Mouse (Mus musculus) megakaryocyte progenitor cell, adult 5-6 weeks (primary cell): ENCODE results near the gene Phkg2. TPM values are rescaled to one million over a fixed set of nuclear protein-coding genes. Genes with fewer than 3 reads are reported as not detected.
"Not testable (repeated sequence)": the region's sequence is repeated elsewhere in the genome, so short reads cannot be mapped to it uniquely, and the experiment has no call there.

Experiments used
- ATAC-seq: replicated peaks from 2 replicates; pipeline ENCODE4 v1.8.0; 2016; ENCODE audit warnings: mild to moderate bottlenecking, moderate TSS enrichment, inconsistent platforms; ENCODE audit not compliant: poor library complexity
- total RNA-seq, 2 experiments: library from RNA; stranded (forward) in 1 of 2; stranded (reverse) in 1 of 2; fragments of 157-497, 149-512 nt in 1 of 2; fragments of 200-1000 nt in 1 of 2; gene quantifications; 2 replicates each; pipeline versions ENCODE4 v1.2.3 to v1.2.4; 2015 to 2017

Phkg2 gene
- total RNA-seq, 2 experiments from 2014 or later: 27.1 to 29.2 TPM

DNA sequence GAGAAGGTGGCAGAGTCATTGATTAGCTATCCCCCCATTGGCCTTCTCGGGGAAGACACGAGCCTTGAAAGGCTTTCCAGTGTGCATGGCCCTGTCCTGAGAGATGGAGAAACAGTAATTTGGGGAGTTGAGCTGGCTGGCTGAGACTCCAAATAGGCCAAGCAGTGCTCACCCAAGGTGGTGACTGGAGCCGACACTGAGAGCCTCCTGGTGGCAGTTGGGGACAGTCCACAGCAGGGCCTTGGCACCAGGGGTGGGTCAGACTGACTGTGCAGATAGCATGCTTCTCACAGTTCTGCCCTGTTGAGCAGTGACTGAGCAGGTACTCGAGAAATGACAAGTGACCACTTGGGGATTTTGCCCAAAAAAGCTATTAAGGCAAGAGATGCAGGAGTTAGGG is 28.6 kb downstream of the Phkg2 start:
- ATAC-seq: no peak

DNA sequence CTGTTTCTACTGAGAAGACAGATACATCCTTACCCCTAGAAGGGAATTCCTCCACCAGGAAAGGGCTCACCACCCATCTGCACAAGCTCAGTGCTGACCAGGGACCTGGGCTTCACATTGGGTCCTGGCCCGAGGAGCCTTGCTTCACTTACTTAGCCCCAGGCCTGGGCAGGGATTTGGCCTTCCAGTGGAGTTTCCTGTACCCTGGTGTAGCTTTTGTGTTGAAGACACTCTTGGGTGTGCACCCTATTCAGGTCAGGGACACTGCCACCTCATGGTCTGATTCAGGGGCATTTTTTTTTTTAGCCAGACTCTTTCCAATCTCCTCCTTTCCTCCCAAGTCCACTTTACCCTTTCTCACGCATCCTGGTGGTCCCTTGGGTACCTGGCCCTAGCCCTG is 29.8 kb downstream of the Phkg2 start:
- no peak for ATAC-seq

DNA sequence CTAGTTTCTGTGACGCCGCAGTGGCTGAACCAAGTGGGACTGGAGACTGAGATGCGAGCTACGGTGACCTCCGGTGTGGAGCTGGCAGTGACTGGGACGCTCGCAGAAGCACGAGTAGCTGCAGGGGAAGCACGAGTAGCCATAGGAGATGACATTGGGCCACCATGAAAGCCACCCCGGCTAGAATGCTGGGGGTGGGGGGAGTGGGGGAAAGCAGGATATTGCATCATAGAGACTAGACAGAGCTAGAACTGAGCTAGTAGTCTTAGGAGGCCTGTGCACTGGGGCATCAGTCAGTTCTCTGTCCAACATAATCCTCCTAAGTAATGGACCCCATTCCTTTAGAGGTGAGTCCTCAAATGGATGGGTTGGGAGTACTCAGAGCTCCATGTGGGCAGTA is 31.1 kb downstream of the Phkg2 start:
- ATAC-seq: peak; percentile 56

DNA sequence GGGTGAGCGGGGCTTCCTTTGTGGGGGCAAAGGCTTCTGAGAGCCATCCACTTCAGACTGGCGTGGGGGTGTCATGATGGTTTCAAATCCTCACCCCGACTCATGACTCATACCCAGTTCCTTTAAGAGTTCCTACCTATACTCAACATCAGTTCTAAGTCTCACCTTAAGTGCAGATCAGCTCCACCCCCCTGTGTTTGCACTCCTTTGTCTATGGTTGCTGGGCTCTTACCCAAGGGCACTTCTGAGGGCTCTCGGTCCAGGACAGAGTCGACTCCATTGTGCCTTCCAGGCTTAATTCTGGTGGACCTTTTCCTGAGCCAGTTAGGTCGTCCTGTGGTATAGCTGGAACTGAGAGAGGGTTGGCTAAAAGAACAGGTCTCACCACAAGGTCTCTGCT is 34.0 kb downstream of the Phkg2 start:
- ATAC-seq: no peak

DNA sequence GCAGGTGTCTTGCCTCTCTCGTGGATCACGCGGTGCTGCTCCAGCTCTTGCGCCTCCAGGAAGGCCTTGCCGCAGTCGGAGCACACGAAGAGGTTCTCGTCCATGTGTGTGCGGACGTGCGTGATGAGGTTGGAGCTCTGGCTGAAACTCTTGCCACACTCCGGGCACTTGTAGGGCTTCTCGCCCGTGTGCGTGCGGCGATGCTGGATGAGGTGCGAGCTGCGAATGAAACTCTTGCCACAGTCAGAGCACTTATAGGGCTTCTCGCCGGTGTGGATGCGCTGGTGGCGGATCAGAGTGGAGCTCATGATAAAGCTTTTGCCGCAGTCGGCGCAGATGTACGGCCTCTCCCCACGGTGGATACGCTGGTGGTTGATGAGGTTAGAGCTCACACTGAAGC is 37.9 kb downstream of the Phkg2 start:
- no peak for ATAC-seq

DNA sequence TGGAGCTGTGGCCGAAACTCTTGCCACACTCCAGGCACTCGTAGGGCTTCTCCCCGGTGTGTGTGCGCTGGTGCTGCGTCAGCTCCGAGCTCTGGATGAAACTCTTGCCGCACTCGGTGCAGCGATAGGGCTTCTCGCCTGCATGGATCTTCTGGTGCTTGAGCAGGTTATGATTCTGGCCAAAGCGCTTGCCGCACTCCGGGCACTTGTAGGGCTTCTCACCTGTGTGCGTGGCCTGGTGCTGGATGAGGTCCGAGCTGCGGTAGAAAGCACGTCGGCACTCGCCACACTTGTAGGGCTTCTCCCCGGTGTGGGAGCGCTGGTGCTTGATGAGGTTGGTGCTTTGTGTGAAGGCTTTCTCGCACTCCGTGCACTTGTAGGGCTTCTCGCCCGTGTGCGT is 38.4 kb downstream of the Phkg2 start:
- ATAC-seq: no peak

DNA sequence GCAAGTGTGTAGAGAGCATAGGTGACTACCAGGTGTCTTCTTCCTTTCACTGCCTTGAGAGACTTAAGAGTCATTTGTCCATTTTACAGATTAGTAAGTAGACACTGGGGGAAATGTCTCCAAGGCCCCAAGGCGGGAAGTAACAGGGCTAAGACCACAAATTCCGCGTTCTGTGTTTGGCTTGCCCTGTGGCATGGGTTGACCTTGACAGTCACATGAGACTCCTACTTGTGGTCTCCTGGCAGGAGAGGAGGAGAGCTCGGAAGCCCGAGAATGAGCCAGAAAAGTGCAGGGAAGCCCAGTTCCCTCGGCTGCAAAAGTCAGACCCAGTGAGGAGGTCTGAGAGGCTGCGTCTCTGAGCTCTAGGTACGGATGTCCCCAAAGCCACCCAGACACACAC is 40.4 kb downstream of the Phkg2 start:
- no peak for ATAC-seq

DNA sequence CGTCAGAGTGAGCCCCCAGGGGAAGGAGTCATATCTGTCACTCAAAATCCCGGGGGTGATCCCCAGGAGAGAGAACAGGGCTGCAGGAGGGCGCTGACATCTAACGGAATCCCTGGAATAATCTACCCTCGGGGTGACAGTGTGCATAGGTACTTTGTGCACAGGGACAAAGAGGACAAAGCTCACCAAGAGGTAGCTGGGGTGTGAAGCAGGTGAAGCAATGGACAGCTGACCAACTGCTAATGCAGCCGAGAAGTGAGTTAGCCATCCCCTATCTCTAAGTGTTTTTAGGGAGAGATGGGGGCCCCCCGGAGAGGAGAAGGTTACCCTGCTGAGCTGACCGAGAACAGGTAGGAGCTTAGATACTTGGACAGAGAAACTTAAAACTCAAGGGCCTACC is 41.0 kb downstream of the Phkg2 start:
- ATAC-seq: no peak

DNA sequence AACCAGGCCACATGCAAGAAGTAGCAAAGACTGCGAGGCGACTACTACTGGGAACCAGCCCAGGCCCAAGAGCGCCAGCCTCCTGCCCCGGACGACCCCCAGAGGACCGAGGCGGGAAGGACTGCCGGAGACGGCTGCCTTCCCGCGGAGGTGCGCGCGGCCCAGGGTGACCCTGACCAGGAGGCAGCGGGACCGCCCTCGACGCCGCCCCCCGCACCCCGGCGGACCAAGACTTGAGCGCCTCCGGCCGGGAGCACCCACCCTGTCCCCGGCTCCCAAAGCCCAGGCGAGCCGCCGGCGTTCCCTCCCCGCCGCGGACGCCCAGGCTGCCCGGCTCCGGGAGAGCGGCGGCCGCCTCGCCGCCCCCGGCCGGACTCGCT is 41.4 kb downstream of the Phkg2 start:
- peak; percentile 57 for ATAC-seq

DNA sequence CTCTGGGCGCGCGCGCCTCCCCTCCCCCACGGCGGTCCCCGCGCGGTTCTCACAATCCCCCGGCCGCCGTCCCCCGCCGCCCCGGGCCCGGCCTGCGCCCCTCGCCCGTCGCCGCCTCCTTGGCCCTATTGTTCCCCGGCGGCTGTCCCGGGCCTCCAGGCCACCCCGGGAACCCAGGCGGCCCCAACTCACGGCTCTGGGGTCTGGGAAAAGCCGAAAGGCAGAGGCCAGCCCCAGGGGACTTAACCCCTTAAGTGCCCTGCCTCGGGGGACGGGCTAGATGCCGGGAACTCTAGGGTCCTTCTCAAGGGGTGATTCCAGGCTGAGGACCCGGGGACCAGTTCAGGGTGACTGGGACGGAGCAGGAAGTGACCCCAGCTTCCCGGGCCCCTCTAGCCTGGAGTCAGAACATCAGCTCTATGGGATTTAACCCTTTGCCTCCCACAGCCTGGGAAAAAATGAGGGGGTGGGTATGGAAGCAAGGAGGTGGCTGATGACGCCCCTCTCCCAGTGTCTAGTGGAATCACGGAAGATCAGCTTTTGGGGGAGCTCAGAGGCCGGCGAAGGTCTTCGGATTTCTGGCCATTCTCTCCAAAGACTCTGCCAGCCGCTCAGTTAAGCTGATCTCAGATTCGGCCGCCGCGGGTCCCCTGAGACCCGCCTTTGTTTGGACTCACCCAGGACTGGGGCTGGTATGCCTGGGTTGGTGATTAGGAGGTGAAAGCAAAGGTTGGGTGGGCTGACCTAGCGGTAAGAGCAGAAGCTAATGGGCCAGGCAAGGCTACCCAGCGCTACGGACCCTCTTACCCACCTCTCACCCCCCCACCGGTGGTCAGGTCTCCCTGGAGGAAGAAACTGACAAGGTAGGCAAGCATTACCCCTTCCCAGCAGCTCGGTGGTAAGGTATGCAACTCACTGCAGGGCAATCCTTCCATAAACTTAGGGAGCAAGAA is 42.0 kb downstream of the Phkg2 start, which contains the start of gene Zfp629:
Gene Zfp629 (minus strand): TSS at position 907 of the 953 bp plus-strand sequence.
- ATAC-seq: peak; percentile 69

DNA sequence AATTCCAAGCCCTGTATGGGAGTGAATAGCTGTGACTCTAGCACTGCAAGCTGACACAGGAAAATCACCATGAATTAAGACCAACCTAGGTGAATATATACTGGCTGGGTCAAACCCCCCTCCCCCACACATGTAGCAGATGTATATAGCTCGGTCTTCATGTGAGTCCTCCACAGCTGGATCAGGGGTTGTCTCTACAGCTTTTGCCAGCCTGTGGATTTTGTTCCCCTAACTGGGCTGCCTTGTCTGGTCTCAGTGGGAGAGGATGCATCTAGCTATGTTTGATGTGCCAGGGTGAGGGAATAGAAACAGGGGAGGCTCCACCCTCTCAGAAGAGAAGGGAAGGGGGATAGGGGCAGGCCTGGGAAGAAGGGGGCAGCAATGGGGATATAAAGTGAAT is 43.2 kb downstream of the Phkg2 start:
- no peak for ATAC-seq

DNA sequence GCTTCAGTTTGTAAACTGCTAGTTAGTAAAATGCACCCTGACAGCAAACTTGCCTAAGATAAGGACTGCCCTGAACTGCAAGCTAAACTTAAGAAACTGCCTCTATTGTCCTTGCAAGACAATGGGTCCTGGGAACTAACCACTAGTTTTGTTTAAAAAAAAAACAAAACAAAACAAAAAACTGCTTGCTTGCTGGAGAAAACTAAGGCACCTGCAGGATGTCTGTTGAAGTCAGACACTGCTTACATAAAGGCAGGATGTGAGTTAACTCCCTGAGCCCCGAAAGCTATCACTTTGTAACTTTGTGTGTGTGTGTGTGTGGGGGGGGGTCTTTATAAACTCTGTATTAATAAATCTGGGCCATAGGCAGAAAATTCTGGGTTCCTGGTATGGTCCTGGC is 43.7 kb downstream of the Phkg2 start:
- no peak for ATAC-seq

DNA sequence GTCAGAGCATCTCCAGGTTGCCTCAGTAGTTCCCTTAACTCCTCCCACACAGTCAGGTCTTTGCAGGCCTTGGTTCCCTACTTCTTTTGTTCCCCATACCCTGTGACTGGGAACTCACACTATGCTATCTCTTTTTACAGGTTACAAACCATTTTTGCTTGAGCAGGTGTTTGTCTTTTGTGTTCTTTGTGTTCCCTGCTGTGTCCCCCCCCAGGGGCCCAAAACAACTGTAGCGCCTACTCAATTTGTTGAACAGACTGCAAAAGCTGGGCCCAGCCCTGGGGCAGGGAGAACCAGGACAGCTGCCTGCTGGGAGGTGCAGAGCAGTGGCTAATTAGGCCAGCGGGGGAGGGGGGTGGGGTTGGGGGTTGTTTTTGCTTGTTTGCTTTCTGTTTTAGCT is 44.8 kb downstream of the Phkg2 start:
- no peak for ATAC-seq

DNA sequence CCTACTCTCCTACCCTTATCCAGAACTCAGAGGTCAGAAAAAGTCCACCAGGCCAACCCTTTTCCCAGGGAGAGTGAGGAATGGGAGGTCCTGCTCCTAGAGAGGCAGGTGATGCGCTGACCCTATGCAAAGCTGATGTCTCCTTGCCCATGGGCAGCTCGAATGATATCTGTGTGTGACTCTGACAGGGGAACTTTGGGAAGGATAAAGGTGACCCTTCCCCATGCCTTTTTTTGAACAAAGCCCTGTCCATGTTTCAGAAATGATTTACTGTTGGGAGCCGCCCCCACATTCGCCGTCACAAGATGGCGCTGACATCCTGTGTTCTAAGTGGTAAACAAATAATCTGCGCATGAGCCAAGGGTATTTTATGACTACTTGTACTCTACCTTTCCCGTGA is 45.3 kb downstream of the Phkg2 start:
- ATAC-seq: not testable (repeated sequence)

DNA sequence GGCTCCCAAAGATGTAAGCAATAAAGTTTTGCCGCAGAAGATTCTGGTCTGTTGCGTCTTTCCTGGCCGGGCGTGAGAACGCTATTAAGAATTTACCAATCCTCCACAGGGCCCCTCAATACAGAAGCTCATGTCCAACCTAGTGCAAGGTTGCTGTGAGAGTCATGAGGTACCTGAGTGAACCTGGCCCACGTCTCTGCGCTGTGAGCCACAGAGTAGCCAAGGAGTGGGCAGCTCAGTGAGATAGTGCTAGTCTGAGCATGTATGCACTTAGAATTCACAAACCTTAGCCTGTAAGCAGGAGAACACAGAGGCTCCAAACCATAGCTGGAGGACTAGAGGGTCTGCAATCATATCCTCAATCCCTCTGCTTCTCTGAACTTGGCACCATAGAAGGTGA is 52.9 kb downstream of the Phkg2 start:
- ATAC-seq: 0 out of 2 replicates have a peak, but pooled peaks have one; percentile 6

DNA sequence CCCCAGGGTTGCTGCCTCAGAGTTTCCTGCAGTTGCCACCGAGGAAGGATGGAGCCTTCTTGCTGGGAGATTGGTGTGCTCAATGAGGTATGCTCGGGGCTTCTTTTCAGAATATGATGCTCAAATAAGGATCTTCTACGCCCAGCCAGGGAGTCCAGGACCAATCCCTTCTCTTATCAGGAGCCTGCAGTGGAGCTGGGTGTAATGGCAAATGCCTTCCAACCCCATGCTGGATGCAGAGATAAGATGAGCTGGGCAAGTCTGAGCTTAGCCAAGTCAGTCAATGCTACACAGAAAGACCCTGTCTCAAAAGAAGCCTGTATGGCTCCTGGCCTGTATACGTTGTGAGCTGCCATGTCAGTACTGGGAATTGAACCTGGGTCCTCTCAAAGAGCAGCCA is 53.3 kb downstream of the Phkg2 start:
- peak; percentile 100 for ATAC-seq

DNA sequence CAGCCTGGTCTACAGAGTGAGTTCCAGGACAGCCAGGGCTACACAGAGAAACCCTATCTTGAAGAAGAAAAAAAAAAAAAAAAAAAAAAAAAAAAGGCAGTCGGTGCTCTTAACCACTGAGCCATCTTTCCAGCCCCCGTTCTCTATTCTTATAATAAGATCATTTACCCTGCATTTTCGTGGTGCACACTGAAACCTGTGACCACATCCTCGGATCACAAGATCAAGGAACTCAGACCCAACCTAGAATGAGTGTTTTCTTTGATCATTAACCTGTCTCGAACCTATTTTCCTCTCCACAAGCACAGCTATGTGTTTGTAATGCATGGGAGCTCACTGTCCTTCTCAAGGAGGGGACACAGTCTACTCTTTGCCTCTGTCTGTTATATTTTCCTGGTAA is 55.5 kb downstream of the Phkg2 start:
- no peak for ATAC-seq

DNA sequence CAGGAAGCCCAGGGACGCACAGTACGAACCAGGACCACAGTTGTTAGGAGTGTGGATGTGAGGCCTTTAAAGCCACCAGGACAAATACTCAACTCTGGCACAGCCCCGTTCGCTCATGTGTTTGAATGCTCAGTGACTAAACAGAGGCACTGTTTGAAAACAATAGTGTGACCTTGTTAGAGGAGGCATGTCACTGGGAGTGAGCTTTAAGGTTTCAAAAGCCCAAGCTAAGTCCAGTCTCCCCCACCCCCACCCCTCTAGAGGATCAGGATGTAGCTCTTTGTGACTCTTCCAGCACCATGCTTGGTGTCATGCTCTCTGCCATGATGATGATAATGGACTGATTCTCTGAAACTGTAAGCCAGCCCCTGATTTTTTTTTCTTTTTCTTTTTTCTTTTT is 58.3 kb downstream of the Phkg2 start:
- ATAC-seq: no peak

Other genes with a start within 250 kb of the Phkg2 start
- gene Zfp768, start 227.8 kb upstream of the Phkg2 start, total RNA-seq (2015): 2.3 and 3.2 TPM in 2 replicates
- gene Zfp768, start 227.8 kb upstream of the Phkg2 start, total RNA-seq (2017): 6.5 and 8.9 TPM in 2 replicates
- 4.2 and 4.3 TPM in 2 replicates for gene Zfp747, start 197.3 kb upstream of the Phkg2 start, total RNA-seq (2015)
- gene Zfp747, start 197.3 kb upstream of the Phkg2 start, total RNA-seq (2017): 7.4 and 9.2 TPM in 2 replicates
- 1.5 and 2.1 TPM in 2 replicates for gene 9130019O22Rik, start 186.2 kb upstream of the Phkg2 start, total RNA-seq (2015)
- gene 9130019O22Rik, start 186.2 kb upstream of the Phkg2 start, total RNA-seq (2017): 4.2 and 6.5 TPM in 2 replicates
- gene E430018J23Rik, start 179.7 kb upstream of the Phkg2 start, total RNA-seq (2015): 1.0 and 1.5 TPM in 2 replicates
- 2.3 and 4.8 TPM in 2 replicates for gene E430018J23Rik, start 179.7 kb upstream of the Phkg2 start, total RNA-seq (2017)
- 9.3 and 10.9 TPM in 2 replicates for gene Zfp764, start 166.5 kb upstream of the Phkg2 start, total RNA-seq (2015)
- 9.9 and 12.4 TPM in 2 replicates for gene Zfp764, start 166.5 kb upstream of the Phkg2 start, total RNA-seq (2017)
- gene Zfp688, start 151.3 kb upstream of the Phkg2 start, total RNA-seq (2015): 7.1 and 9.0 TPM in 2 replicates
- 4.7 and 5.9 TPM in 2 replicates for gene Zfp688, start 151.3 kb upstream of the Phkg2 start, total RNA-seq (2017)
- gene Zfp689, start 124.2 kb upstream of the Phkg2 start, total RNA-seq (2015): 2.2 and 2.3 TPM in 2 replicates
- 1.2 and 3.0 TPM in 2 replicates for gene Zfp689, start 124.2 kb upstream of the Phkg2 start, total RNA-seq (2017)
- 74.8 and 85.3 TPM in 2 replicates for gene Prr14, start 113.7 kb upstream of the Phkg2 start, total RNA-seq (2015)
- 22.6 and 27.2 TPM in 2 replicates for gene Prr14, start 113.7 kb upstream of the Phkg2 start, total RNA-seq (2017)
- 90.7 and 101 TPM in 2 replicates for gene Fbrs, start 94.1 kb upstream of the Phkg2 start, total RNA-seq (2015)
- 19.5 and 20.0 TPM in 2 replicates for gene Fbrs, start 94.1 kb upstream of the Phkg2 start, total RNA-seq (2017)
- gene Srcap, start 61.4 kb upstream of the Phkg2 start, total RNA-seq (2015): 64.0 and 78.0 TPM in 2 replicates
- 20.6 and 24.1 TPM in 2 replicates for gene Srcap, start 61.4 kb upstream of the Phkg2 start, total RNA-seq (2017)
- 26.3 and 26.8 TPM in 2 replicates for gene Gm42715, start 53.8 kb upstream of the Phkg2 start, total RNA-seq (2015)
- gene Gm42715, start 53.8 kb upstream of the Phkg2 start, total RNA-seq (2017): 4.8 and 5.9 TPM in 2 replicates
- gene Tmem265, start 11.9 kb upstream of the Phkg2 start, total RNA-seq (2015): 1.7 TPM in 1 of 2 replicates, not detected in the other
- gene Tmem265, start 11.9 kb upstream of the Phkg2 start, total RNA-seq (2017): 2.3 and 2.5 TPM in 2 replicates
- 1.8 and 2.2 TPM in 2 replicates for gene Ccdc189, start 15.3 kb downstream of the Phkg2 start, total RNA-seq (2015)
- 2.5 and 3.1 TPM in 2 replicates for gene Ccdc189, start 15.3 kb downstream of the Phkg2 start, total RNA-seq (2017)
- 11.7 and 16.5 TPM in 2 replicates for gene Rnf40, start 15.4 kb downstream of the Phkg2 start, total RNA-seq (2015)
- 36.9 and 41.9 TPM in 2 replicates for gene Rnf40, start 15.4 kb downstream of the Phkg2 start, total RNA-seq (2017)
- 5.4 and 8.4 TPM in 2 replicates for gene Zfp629, start 42.5 kb downstream of the Phkg2 start, total RNA-seq (2015)
- 8.5 and 11.3 TPM in 2 replicates for gene Zfp629, start 42.5 kb downstream of the Phkg2 start, total RNA-seq (2017)
- 61.1 and 63.4 TPM in 2 replicates for gene Bcl7c, start 135.6 kb downstream of the Phkg2 start, total RNA-seq (2015)
- gene Bcl7c, start 135.6 kb downstream of the Phkg2 start, total RNA-seq (2017): 38.1 and 44.6 TPM in 2 replicates
- 0.83 and 1.8 TPM in 2 replicates for gene Ctf1, start 139.4 kb downstream of the Phkg2 start, total RNA-seq (2015)
- 0.42 and 1.9 TPM in 2 replicates for gene Ctf1, start 139.4 kb downstream of the Phkg2 start, total RNA-seq (2017)
- gene Ctf2, start 158.8 kb downstream of the Phkg2 start, total RNA-seq (2015): not detected in 2 replicates
- not detected in 2 replicates for gene Ctf2, start 158.8 kb downstream of the Phkg2 start, total RNA-seq (2017)
- gene Fbxl19, start 171.2 kb downstream of the Phkg2 start, total RNA-seq (2015): 5.6 and 5.7 TPM in 2 replicates
- gene Fbxl19, start 171.2 kb downstream of the Phkg2 start, total RNA-seq (2017): 14.2 and 16.1 TPM in 2 replicates
- 26.7 and 32.1 TPM in 2 replicates for gene Orai3, start 196.5 kb downstream of the Phkg2 start, total RNA-seq (2015)
- gene Orai3, start 196.5 kb downstream of the Phkg2 start, total RNA-seq (2017): 28.2 and 30.2 TPM in 2 replicates
- 54.7 and 67.2 TPM in 2 replicates for gene Setd1a, start 203.3 kb downstream of the Phkg2 start, total RNA-seq (2015)
- gene Setd1a, start 203.3 kb downstream of the Phkg2 start, total RNA-seq (2017): 9.7 and 13.6 TPM in 2 replicates
- not detected in 2 replicates for gene Gm49388, start 212.3 kb downstream of the Phkg2 start, total RNA-seq (2015)
- gene Gm49388, start 212.3 kb downstream of the Phkg2 start, total RNA-seq (2017): not detected in 2 replicates
- 20.2 and 31.3 TPM in 2 replicates for gene Hsd3b7, start 227.3 kb downstream of the Phkg2 start, total RNA-seq (2015)
- 25.6 and 26.8 TPM in 2 replicates for gene Hsd3b7, start 227.3 kb downstream of the Phkg2 start, total RNA-seq (2017)